Mouse (Mus musculus): ENCODE measurements at regions not wholly inside any gene's neighbourhood (a gene's known extent, or its start where the extent isn't known, plus 50 kb on each side); places are given as distances from the start of the nearest gene placed in this dataset.
"Not testable (repeated sequence)": the region's sequence is repeated elsewhere in the genome, so short reads cannot be mapped to it uniquely, and the experiment has no call there.

DNA sequence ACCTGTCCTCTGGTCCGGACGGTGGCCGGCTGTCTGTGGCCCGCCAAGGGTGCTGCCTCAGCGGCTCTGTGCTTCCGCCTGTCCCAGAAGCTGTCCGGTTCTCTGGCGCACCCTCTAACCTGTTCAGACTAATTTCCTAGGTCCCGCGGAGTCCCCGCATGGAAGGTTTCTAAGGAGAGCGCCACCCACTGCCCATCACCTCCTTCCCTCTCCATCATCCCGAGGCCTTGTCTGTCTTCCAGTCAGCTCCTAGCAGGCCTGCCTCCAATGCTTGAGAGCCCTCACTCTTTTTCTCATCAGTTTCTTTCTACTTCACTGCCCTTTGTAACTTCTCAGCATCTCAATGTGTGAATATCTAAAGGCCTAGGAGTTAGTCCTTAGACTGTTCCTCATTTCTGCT lies 86.4 kb upstream of the Zfp746 start:
- not testable (repeated sequence) for DNase-seq

DNA sequence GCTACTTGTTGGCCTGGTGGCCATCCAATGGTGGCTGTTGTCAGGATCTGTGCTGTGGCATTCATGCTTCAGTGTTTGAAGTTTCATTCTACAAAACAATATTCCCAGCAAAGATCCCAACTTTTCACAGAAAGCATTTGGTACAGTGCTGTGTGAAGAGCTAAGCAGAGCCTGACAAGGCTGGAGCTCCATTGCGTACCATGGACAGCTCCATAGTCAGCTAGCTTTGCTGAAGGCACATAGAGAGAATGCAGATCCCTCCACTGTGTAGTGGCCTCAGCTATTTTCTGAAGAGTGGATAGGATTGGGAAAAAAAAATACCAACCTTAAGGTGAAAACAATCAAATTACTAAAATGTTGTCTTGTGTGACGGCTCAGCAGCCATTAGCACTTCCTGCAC lies 50.5 kb upstream of the Zfp746 start:
- peak; percentile 62 for DNase-seq

Data from adrenal gland, postnatal 14 days (tissue).